Mouse (Mus musculus) mouse embryonic stem cell (cell line): Measurements from ENCODE around the gene Ak6.

Experiments used
- in situ Hi-C, 2 experiments: fragments of 300-500 bp; cut with MboI; formaldehyde crosslinking; loops; 1 replicate in 1 of 2; 3 replicates in 1 of 2; pipeline ENCODE4 v1.14.3; 2019 to 2020; ENCODE audit warnings: low sequenced_read_pairs in 2 of 2, low pct_unique_long_range_greater_than_20kb in 1 of 2, mixed read lengths in 1 of 2; ENCODE audit not compliant: unreplicated experiment in 1 of 2

Ak6 gene

GRCm38 (mm10) chr13:100650550-100651438 lies at the start of gene Ak6, which contains the start of gene Rad17:
TSS of gene Ak6 (plus strand) at chr13:100650979.
TSS of gene Rad17 (minus strand) at chr13:100651051.
- in situ Hi-C loops = no loop called here

GRCm38 (mm10) chr13:100601034-100601433 lies 49.7 kb upstream of the Ak6 start:
- in situ Hi-C loops = loop anchor here in 1 of 2 experiments (25.0 kb wide), 1 partner anchor 514 kb away; no protein-coding TSS in a partner anchor

DNA sequence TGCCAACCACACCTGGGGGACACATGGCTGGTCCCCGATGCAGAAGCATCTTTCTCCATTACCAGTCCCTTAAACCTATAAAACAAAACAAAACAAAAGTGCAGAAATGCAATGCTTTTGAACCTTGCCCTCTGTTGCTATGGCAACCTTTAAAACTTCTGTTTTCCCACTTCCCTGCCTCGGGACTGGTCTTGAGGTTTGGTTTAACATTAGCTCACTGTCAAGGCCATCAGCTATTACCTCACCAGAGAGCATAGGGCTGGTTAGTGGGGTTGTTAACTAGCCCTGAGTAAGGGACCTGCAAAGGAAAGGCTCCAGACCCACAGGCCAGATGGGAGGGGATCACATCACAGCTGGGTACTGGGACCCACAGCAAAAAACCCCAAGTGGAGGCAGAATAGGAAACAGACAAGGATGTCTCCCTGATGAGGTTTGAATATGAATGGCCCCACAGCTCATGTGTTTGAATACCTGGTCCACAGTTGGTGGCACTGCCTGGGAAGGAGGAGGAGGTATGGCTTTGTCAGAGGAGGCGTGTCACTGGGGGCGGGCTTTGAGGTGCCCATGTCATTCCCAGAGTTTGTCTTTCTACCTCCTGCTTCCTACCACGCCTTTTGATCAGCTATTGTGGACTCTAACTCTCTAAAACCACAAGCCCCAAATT lies 48.4 kb upstream of the Ak6 start:
- in situ Hi-C loops = loop anchor here in 1 of 2 experiments (25.0 kb wide), 1 partner anchor 515 kb away; no protein-coding TSS in a partner anchor

GRCm38 (mm10) chr13:100603031-100603737 lies 47.6 kb upstream of the Ak6 start:
- in situ Hi-C loops = loop anchor here in 1 of 2 experiments (25.0 kb wide), 1 partner anchor 516 kb away; no protein-coding TSS in a partner anchor

DNA sequence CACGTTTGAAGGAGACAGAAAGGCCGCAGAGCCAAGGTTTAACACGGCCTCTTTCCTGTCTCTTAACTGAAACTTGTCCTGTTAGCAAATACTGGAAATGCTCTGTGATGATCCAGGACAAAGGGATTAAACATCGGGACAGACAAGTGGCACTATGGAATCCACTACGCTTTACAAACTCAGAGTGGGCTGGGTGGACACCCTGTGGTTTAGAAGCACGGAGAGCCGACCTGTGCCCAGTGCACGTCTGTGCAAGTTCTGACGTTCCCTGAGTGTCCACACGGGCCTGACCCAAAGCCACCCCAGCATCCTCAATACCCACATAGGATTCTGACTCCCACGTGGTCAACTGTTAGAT lies 47.1 kb upstream of the Ak6 start:
- in situ Hi-C loops = loop anchor here in 1 of 2 experiments (25.0 kb wide), 1 partner anchor 516 kb away; no protein-coding TSS in a partner anchor

GRCm38 (mm10) chr13:100605845-100606244 lies 44.9 kb upstream of the Ak6 start:
- in situ Hi-C loops = loop anchor here in 1 of 2 experiments (25.0 kb wide), 1 partner anchor 519 kb away; no protein-coding TSS in a partner anchor

GRCm38 (mm10) chr13:100607756-100608155 lies 43.0 kb upstream of the Ak6 start:
- in situ Hi-C loops = loop anchor here in 1 of 2 experiments (25.0 kb wide), 1 partner anchor 520 kb away; no protein-coding TSS in a partner anchor

DNA sequence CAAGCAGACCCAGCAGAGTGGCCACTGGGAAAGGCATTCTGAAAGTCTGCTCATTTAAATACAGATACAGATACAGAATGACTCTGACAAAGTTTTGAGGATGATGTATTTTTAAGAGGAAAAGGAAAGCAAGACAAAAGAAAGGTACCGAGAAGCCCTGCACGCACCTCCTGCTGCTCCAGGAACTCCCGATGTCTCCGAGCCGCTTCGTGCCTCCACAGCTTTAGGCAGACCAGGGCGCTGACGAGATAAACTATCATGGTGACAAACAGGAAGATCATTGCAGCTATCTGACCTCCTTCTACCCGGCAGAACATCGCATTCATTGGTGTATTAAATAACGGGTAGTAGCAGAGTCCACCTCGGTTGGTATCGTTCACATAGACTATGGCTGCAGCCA lies 39.5 kb upstream of the Ak6 start:
- in situ Hi-C loops = loop anchor here in 1 of 2 experiments (25.0 kb wide), 1 partner anchor 524 kb away; no protein-coding TSS in a partner anchor

DNA sequence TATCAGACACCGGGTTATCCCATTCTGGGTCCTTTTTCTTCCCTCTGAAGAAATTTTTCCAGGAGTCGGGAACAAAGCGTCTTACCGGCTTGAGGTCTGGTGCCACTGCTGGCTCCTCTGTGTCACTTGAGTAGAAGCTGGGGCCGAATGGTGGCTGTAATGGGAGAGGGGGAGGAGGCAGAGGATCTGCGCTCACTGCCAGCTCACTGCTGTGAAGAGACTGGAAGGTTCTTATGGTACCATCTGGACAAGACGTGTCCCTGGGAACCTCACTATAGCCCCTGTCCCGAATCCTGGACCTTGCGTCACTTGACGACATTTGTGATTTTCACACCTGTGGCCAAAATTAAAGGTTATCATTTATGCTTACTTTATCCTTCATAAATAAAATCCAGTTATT lies 38.5 kb upstream of the Ak6 start:
- in situ Hi-C loops = loop anchor here in 1 of 2 experiments (25.0 kb wide), 1 partner anchor 525 kb away; no protein-coding TSS in a partner anchor

GRCm38 (mm10) chr13:100612903-100613302 lies 37.9 kb upstream of the Ak6 start:
- in situ Hi-C loops = loop anchor here in 1 of 2 experiments (25.0 kb wide), 1 partner anchor 526 kb away; no protein-coding TSS in a partner anchor

DNA sequence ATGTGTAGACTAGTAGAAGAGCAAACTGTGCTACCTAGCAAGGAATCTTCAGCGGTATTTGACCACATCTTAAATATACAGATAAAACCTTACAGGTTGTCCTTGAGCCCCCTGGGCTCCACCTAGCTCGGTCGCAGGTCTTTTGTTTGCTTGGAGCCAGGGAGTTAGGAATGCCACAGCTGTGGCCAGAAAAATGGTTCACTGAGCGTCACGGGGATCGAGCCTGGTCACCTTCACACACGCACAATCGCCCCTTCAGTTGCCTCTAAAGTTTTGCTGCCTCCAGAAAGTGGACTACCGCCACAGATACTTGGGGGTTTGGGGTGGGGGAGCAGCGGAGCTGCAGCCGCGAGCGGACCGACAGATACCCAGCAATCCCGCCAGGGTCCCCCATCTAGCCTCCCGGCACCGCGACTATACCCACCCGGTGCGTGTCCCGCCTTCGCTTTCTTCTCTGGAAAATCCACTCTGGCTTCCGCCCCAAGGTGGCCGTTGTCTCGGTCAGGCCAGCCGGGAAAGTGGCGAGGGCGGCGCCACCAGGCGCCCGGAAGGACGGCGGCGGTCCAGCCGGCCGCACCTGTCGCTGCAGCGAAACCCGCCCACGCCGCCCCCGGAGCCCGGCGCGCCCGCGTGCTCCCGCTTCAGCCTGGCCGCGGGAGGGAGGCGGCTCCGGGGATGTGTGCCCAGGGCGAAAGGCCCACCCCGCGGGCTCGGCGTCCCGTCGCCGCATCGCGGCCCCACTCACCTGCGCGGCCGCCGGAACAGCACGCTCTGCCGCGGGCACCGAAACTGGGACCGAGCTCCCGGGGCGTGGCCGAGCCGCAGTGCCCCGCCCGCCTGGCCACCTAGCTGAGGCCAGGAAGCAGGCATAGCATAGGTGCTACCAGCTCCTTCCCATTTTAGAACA lies 34.3 kb upstream of the Ak6 start, which contains the start of gene Marveld2:
TSS of gene Marveld2 (minus strand) at position 791 of the 907 bp plus-strand sequence.
- in situ Hi-C loops = loop anchor here in 1 of 2 experiments (25.0 kb wide), 1 partner anchor 529 kb away; no protein-coding TSS in a partner anchor

GRCm38 (mm10) chr13:100617583-100617982 lies 33.2 kb upstream of the Ak6 start:
- in situ Hi-C loops = loop anchor here in 1 of 2 experiments (25.0 kb wide), 1 partner anchor 530 kb away; no protein-coding TSS in a partner anchor

GRCm38 (mm10) chr13:100622241-100622640 lies 28.5 kb upstream of the Ak6 start:
- in situ Hi-C loops = loop anchor here in 1 of 2 experiments (25.0 kb wide), 1 partner anchor 535 kb away; no protein-coding TSS in a partner anchor

DNA sequence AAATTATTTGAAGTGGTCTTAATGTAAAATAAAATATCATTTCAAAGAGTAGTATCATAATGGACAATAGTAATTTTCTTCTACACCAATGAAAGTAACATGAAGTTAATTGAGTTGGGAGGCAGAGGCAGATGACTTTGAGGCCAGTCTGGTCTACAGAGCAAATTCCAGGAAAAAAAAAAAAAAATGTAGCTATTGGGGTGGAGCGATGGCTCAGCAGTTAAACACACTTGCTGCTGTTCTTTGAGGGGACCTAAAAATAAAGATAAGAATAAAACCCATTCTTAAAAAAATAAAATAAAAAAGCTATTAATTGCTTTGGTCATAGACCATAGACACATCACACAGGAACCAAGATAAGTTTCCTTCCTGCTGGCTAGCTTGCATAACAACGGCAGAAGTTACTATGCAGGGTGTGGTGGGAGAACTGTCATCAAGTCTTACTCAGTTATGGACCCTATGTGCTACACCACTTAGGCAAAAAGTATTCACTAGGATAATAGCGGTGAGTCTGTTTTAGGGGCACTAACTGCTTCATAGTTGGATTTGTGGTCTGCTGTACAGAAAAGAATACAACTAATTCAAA lies 16.6 kb upstream of the Ak6 start:
- in situ Hi-C loops = loop anchor here in 1 of 2 experiments (25.0 kb wide), 1 partner anchor 597 kb away; no protein-coding TSS in a partner anchor

GRCm38 (mm10) chr13:100642471-100643209 lies 8.1 kb upstream of the Ak6 start:
- in situ Hi-C loops = loop anchor here in 1 of 2 experiments (25.0 kb wide), 1 partner anchor 605 kb away; no protein-coding TSS in a partner anchor

DNA sequence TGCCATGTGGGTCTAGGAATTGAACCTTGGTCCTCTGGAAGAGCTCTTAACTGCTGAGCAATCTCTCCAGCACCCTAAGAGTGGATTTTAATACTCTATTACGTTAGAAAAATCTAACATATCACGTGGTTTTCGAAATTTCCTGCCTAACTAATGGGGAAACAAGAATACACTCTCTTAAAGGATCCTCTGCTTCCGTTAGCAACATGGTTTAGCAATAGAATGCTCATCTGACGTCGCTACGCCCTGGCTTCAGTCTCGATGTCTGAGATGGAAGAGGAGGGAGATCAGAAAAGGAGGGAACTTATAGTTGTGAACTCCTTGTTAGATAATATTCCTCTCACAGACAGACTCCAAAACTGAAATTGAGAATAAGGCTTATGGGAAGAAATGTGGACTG lies 2.6 kb upstream of the Ak6 start:
- in situ Hi-C loops = loop anchor here in 1 of 2 experiments (25.0 kb wide), 1 partner anchor 611 kb away; no protein-coding TSS in a partner anchor
